Mouse (Mus musculus) embryonic facial prominence, embryonic 11.5 days (tissue): ENCODE data around the gene Tctex1d2. TPM values are rescaled to one million over a fixed set of nuclear protein-coding genes. Genes with fewer than 3 reads are reported as not detected.

ENCODE experiments used
- ATAC-seq: fragments of 200-750 bp; cut with Nextera tagmentation; replicated peaks from 2 replicates; pipeline ENCODE4 v1.8.0; 2017; ENCODE audit warnings: low read depth; ENCODE audit not compliant: insufficient number of reproducible peaks, low FRiP score, low TSS enrichment
- DNase-seq: peaks from one replicate; pipeline ENCODE4 v3.0.0-alpha.2; 2015; ENCODE audit warnings: low spot score
- H3K27ac ChIP-seq: fragments of 300-500 bp; sonication (generic); replicated peaks from 2 replicates; pipeline ENCODE4 v1.5.1; 2014; ENCODE audit warnings: mild to moderate bottlenecking, low read depth, low read length, control low read depth
- H3K27me3 ChIP-seq: fragments of 300-500 bp; sonication (generic); 2 replicates; pipeline ENCODE4 v1.6.1; 2014; ENCODE audit warnings: mild to moderate bottlenecking, low read length, moderate library complexity, mixed read lengths; ENCODE audit not compliant: control insufficient read depth, insufficient read depth
- H3K36me3 ChIP-seq: fragments of 300-500 bp; sonication (generic); replicated peaks from 2 replicates; pipeline ENCODE4 v1.6.1; 2014; ENCODE audit warnings: low read depth, mild to moderate bottlenecking, low read length, moderate library complexity, mixed read lengths; ENCODE audit not compliant: control insufficient read depth, insufficient read depth
- H3K4me1 ChIP-seq: fragments of 300-500 bp; sonication (generic); 2 replicates; pipeline ENCODE4 v1.6.1; 2014; ENCODE audit warnings: low read length, mixed read lengths; ENCODE audit not compliant: control insufficient read depth, insufficient read depth
- H3K4me2 ChIP-seq: fragments of 300-500 bp; sonication (generic); 2 replicates; pipeline ENCODE4 v1.6.1; 2014; ENCODE audit warnings: low read depth, mild to moderate bottlenecking, control low read depth, low read length, moderate library complexity
- H3K4me3 ChIP-seq: fragments of 300-500 bp; sonication (generic); 2 replicates; pipeline ENCODE4 v1.5.1; 2014; ENCODE audit warnings: low read depth, low read length, control low read depth
- H3K9ac ChIP-seq: fragments of 300-500 bp; sonication (generic); replicated peaks from 2 replicates; pipeline ENCODE4 v1.6.1; 2014; ENCODE audit warnings: mild to moderate bottlenecking, control low read depth, low read length
- H3K9me3 ChIP-seq: fragments of 300-500 bp; sonication (generic); replicated peaks from 2 replicates; pipeline ENCODE4 v1.6.1; 2016; ENCODE audit warnings: mild to moderate bottlenecking, low read length, inconsistent platforms, mixed read lengths; ENCODE audit not compliant: control insufficient read depth
- WGBS: fragments of 180-500 bp; shearing (Covaris S2); extraction: QIAGEN DNeasy Blood & Tissue Kit; methylation state at CpG from one replicate; pipeline ENCODE4 v1.1.7; 2014; 5-methylcytosine and 5-hydroxymethylcytosine counted together
- polyA plus RNA-seq: library from polyadenylated mRNA; unstranded; fragments of >200 nt; fragmentation: Nextera tagmentation; extraction: Ambion mirVana; gene quantifications from 2 replicates; pipeline ENCODE4 v1.2.1, GENCODE M21; 2014

The Tctex1d2 gene
- polyA plus RNA-seq, 1 experiment from 2014 or later = 31.9 TPM

- H3K4me1 ChIP-seq = no peaks in the 10 kb centered on the region
- no peaks in the 10 kb centered on the region for H3K9me3 ChIP-seq
- ATAC-seq (no peak), DNase-seq (no peak)
- no peaks in the 10 kb centered on the region; the same call in 1 of the 2 replicates for H3K36me3 ChIP-seq
- no peak overlapping the region for H3K4me2 ChIP-seq
- no peak overlapping the region for H3K9ac ChIP-seq
- H3K27me3 ChIP-seq = no peaks in the 10 kb centered on the region
- WGBS = 84% methylated on average over 3 of the region's 3 CpGs
- no peak overlapping the region for H3K27ac ChIP-seq
- H3K4me3 ChIP-seq = no peak overlapping the region
Measured at GRCm38 (mm10) chr16:32449665-32450064, 30.2 kb downstream of the Tctex1d2 start.

GRCm38 (mm10) chr16:32450133-32450532 is 30.6 kb downstream of the Tctex1d2 start:
- no peak overlapping the region for H3K27ac ChIP-seq
- WGBS = 94% methylated on average over 2 of the region's 2 CpGs
- H3K9ac ChIP-seq = no peak overlapping the region
- no peaks in the 10 kb centered on the region for H3K27me3 ChIP-seq
- ATAC-seq (no peak), DNase-seq (no peak)
- no peak overlapping the region for H3K4me2 ChIP-seq
- no peak overlapping the region for H3K4me3 ChIP-seq
- no peaks in the 10 kb centered on the region for H3K9me3 ChIP-seq
- H3K4me1 ChIP-seq = no peaks in the 10 kb centered on the region
- no peaks in the 10 kb centered on the region; the same call in 1 of the 2 replicates for H3K36me3 ChIP-seq

GRCm38 (mm10) chr16:32453102-32453501 is 33.6 kb downstream of the Tctex1d2 start:
- Histone ChIP-seq H3K9ac (no peak overlapping the region), H3K4me3 (no peak overlapping the region), H3K4me2 (no peak overlapping the region), H3K27ac (no peak overlapping the region), H3K27me3 (no peaks in the 10 kb centered on the region), H3K4me1 (no peaks in the 10 kb centered on the region), H3K36me3 (no peaks in the 10 kb centered on the region; the same call in 1 of the 2 replicates), H3K9me3 (no peaks in the 10 kb centered on the region)
- DNase-seq (no peak), ATAC-seq (no peak)
- WGBS = 95% methylated on average over 8 of the region's 8 CpGs

DNA sequence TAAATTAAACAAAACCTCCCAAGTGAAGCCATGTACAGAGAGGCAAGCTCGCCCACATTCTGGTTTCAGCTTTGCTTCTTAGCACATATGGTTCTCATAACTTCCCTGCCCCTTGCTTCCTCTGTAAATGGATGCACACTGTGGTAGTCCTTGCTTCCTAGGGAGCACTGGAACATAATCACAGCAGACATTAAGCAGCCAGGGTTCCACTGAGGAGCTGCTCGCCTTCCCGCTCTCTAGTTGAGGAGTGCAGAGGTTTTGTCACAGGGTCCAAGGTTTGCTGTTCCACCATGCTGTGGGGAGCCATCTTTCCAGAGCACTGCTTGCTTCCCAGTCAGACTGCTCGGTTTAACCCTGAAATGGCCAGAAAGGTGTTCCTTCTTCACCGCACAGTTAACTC is 35.1 kb downstream of the Tctex1d2 start:
- 52% methylated on average over 5 of the region's 5 CpGs for WGBS
- Histone ChIP-seq H3K4me2 (no peak overlapping the region), H3K4me1 (no peaks in the 10 kb centered on the region), H3K27ac (peak overlapping the region; percentile 79), H3K4me3 (no peak overlapping the region), H3K9me3 (no peaks in the 10 kb centered on the region), H3K36me3 (no peaks in the 10 kb centered on the region; the same call in 1 of the 2 replicates), H3K9ac (no peak overlapping the region), H3K27me3 (no peaks in the 10 kb centered on the region)
- no peak; the same call in 1 of the 2 replicates for ATAC-seq
- peak; percentile 75 for DNase-seq

GRCm38 (mm10) chr16:32456086-32456485 is 36.6 kb downstream of the Tctex1d2 start:
- no peak overlapping the region for H3K9ac ChIP-seq
- H3K36me3 ChIP-seq = no peaks in the 10 kb centered on the region; the same call in 1 of the 2 replicates
- H3K9me3 ChIP-seq = no peaks in the 10 kb centered on the region
- DNase-seq (no peak), ATAC-seq (no peak)
- H3K4me2 ChIP-seq = no peak overlapping the region
- H3K4me1 ChIP-seq = no peaks in the 10 kb centered on the region
- H3K27me3 ChIP-seq = no peaks in the 10 kb centered on the region
- no peak overlapping the region for H3K4me3 ChIP-seq
- H3K27ac ChIP-seq = no peak overlapping the region

GRCm38 (mm10) chr16:32456761-32457160 is 37.3 kb downstream of the Tctex1d2 start:
- Histone ChIP-seq H3K27ac (no peak overlapping the region), H3K4me1 (no peaks in the 10 kb centered on the region), H3K4me3 (no peak overlapping the region), H3K9ac (no peak overlapping the region), H3K9me3 (no peaks in the 10 kb centered on the region), H3K4me2 (no peak overlapping the region), H3K36me3 (no peaks in the 10 kb centered on the region; the same call in 1 of the 2 replicates), H3K27me3 (no peaks in the 10 kb centered on the region)
- no peak for DNase-seq
- 90% methylated on average over 1 of the region's 1 CpGs for WGBS
- ATAC-seq = no peak

GRCm38 (mm10) chr16:32457589-32458386 is 38.3 kb downstream of the Tctex1d2 start:
- H3K4me1 ChIP-seq = no peaks in the 10 kb centered on the region
- no peaks in the 10 kb centered on the region for H3K9me3 ChIP-seq
- H3K4me2 ChIP-seq = no peak overlapping the region
- DNase-seq (peak; percentile 57), ATAC-seq (no peak)
- WGBS = 59% methylated on average over 10 of the region's 10 CpGs
- H3K27me3 ChIP-seq = no peaks in the 10 kb centered on the region
- no peak overlapping the region for H3K4me3 ChIP-seq
- no peak overlapping the region for H3K9ac ChIP-seq
- no peaks in the 10 kb centered on the region; the same call in 1 of the 2 replicates for H3K36me3 ChIP-seq
- no peak overlapping the region for H3K27ac ChIP-seq

- no peak for ATAC-seq
Measured at GRCm38 (mm10) chr16:32460518-32460917, 41.0 kb downstream of the Tctex1d2 start.

More at GRCm38 (mm10) chr16:32460518-32460917, 41.0 kb downstream of the Tctex1d2 start:
- DNase-seq = no peak
- Histone ChIP-seq H3K27ac (no peak overlapping the region), H3K4me3 (no peak overlapping the region), H3K4me1 (no peaks in the 10 kb centered on the region), H3K36me3 (peaks cover 3% of the 10 kb centered on the region; the same call in 1 of the 2 replicates), H3K4me2 (no peak overlapping the region), H3K27me3 (no peaks in the 10 kb centered on the region), H3K9me3 (no peaks in the 10 kb centered on the region), H3K9ac (no peak overlapping the region)
- 55% methylated on average over 4 of the region's 4 CpGs for WGBS
